Mouse (Mus musculus) cerebellum, adult 2 months (tissue): ENCODE results near the gene Ankrd13b.

Experiments
- CTCF ChIP-seq: fragments of 200-500 bp; IDR thresholded peaks from 2 replicates; pipeline ENCODE4 v1.5.1; 2011; ENCODE audit warnings: low read depth, mild to moderate bottlenecking, control low read depth, low read length, moderate library complexity, borderline replicate concordance; ENCODE audit not compliant: insufficient read depth
- POLR2A ChIP-seq: fragments of 200-500 bp; IDR thresholded peaks from 2 replicates; pipeline ENCODE4 v1.6.1; 2011; ENCODE audit warnings: low read length, control low read depth, borderline replicate concordance; ENCODE audit not compliant: insufficient read depth

DNA sequence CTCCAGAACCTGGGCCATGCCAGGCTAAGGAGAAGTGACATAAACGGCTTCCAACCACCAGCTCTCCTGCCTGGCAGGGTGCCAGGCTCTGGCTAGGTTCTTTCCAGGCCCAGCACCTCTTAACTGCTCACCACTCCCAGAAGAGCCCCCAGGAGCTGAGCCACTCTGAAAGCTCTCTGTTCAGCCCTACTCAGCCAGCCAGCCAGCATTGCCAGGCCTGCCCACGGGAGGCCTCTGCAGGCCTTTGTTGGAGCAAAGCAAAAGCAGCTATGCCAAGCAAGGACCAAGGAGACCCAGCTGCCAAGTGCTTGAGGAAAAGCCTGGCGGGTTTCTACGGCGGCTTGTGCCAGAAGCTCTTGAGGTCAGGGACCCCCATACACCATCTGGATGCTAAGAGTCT is 2.7 kb downstream of the Ankrd13b start:
- TF ChIP-seq CTCF (no peak), POLR2A (no peak)
